Mouse (Mus musculus): Measurements from ENCODE around the gene Atl1. TPM values are rescaled to one million over a fixed set of nuclear protein-coding genes. Genes with fewer than 3 reads are reported as not detected.

The Atl1 gene
- total and polyA plus RNA-seq, 3 experiments = 0.50 to 1.0 TPM; not detected in 1

DNA sequence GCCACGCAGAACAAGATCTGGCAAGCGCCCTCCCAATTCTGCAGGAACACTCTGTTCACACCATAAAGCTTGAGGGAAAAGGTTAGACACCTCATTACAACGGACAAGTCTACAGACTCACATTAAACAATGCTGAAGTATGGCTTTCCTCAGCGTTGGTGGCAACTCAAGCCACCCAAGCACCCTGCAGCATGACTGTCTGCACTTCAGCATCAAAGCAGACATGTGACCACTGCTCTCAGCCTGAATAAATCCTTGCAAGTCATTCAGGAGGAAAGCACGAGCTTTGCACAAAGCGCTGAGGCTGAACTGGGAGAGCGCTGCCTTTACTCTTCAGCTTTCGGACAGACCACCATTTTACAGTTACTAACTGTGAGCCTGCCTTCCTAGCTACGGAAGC is 40.1 kb upstream of the Atl1 start:
- no peaks in the 10 kb centered on the region for H3K27me3 ChIP-seq (ENCODE audit: control insufficient read depth in 1 of 2, insufficient read depth in 2 of 2, low read length in 2 of 2)
- H3K36me3 ChIP-seq (ENCODE audit: control insufficient read depth in 1 of 2, insufficient read depth in 2 of 2, low read length in 2 of 2) = peaks cover 1 to 3% of the 10 kb centered on the region in 2 experiments; a peak in 3 of 4 replicates
- H3K79me2 ChIP-seq (ENCODE audit: control insufficient read depth, insufficient read depth, low read length, poor library complexity) = no peaks in the 10 kb centered on the region

DNA sequence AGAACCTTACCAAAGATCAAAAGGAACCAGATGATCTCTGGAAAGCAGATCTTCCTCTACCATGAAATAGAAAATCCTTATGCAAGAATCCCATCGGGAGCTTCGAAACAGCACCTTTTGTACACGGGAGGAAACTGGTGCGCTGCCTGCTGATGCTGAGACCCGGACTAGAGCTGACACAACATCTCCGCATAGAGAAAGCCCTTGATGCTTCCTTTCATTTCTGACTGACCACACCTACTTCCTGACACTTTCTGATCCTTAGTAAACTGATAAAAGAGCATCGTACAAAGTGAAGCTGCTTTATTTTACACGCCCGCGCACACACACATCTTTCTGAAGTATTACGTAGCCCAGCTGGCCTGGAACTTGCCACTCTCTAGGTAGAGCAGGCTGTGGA is 39.0 kb upstream of the Atl1 start:
- DNase-seq (ENCODE audit: low read depth, low spot score) = peak; percentile 21
- TF ChIP-seq USF1 (IDR thresholded peaks at IDR 0.05; ENCODE audit: low read depth, low read length) = no peak
- TF ChIP-seq ZC3H11A (IDR thresholded peaks at IDR 0.05; ENCODE audit: low read depth, low read length) = no peak
- no peak for TF ChIP-seq ZKSCAN1 (IDR thresholded peaks at IDR 0.05; ENCODE audit: low read depth, low read length)
- no peak for TF ChIP-seq POLR2AphosphoS2 (IDR thresholded peaks at IDR 0.05; ENCODE audit: low read length)
- TF ChIP-seq MEF2A (IDR thresholded peaks at IDR 0.05; ENCODE audit: extremely low read depth, insufficient replicate concordance, low read depth, low read length, poor library complexity, severe bottlenecking) = no peak
- H3K27me3 ChIP-seq (ENCODE audit: control insufficient read depth in 1 of 2, insufficient read depth in 2 of 2, low read length in 2 of 2) = no peaks in the 10 kb centered on the region
- H3K36me3 ChIP-seq (ENCODE audit: control insufficient read depth in 1 of 2, insufficient read depth in 2 of 2, low read length in 2 of 2) = peaks cover 0 to 3% of the 10 kb centered on the region in 2 experiments; a peak in 2 of 4 replicates
- no peaks in the 10 kb centered on the region for H3K9me3 ChIP-seq (replicated peaks; ENCODE audit: insufficient read depth, low read length)
- H3K27ac ChIP-seq (ENCODE audit: control insufficient read depth, low read depth, low read length) = no peak overlapping the region
- H3K79me2 ChIP-seq (ENCODE audit: control insufficient read depth, insufficient read depth, low read length, poor library complexity) = 0 out of 2 replicates have a peak, but pooled peaks cover 3% of the 10 kb centered on the region
- peaks cover 5 to 7% of the 10 kb centered on the region in 2 experiments for H3K4me1 ChIP-seq (ENCODE audit: control insufficient read depth in 1 of 2, insufficient read depth in 2 of 2, low read length in 2 of 2)
- no peak overlapping the region for H3K4me3 ChIP-seq (ENCODE audit: control insufficient read depth in 1 of 2, insufficient read depth in 1 of 2, low read depth in 2 of 2, low read length in 2 of 2)
- H3K9ac ChIP-seq (ENCODE audit: control insufficient read depth, low read depth, low read length, poor library complexity, severe bottlenecking) = no peak overlapping the region; the same call in 1 of the 2 replicates

More for the DNA sequence above, 40.1 kb upstream of the Atl1 start:
- TF ChIP-seq ZNF384 (IDR thresholded peaks at IDR 0.05; ENCODE audit: low read depth, low read length) (no peak), MXI1 (IDR thresholded peaks at IDR 0.05; ENCODE audit: low read depth, low read length) (no peak), TBP (IDR thresholded peaks at IDR 0.05; ENCODE audit: low read depth, low read length) (no peak), RCOR1 (IDR thresholded peaks at IDR 0.05; ENCODE audit: low read depth, low read length) (no peak), USF1 (IDR thresholded peaks at IDR 0.05; ENCODE audit: low read depth, low read length) (no peak), SMC3 (IDR thresholded peaks at IDR 0.05; ENCODE audit: low read depth, low read length) (no peak), MAZ (IDR thresholded peaks at IDR 0.05; ENCODE audit: low read depth, low read length) (no peak), GATA1 (IDR thresholded peaks at IDR 0.05; ENCODE audit: low read depth, low read length) (no peak), MYC (IDR thresholded peaks at IDR 0.05; ENCODE audit: low read depth, low read length) (no peak), NRF1 (IDR thresholded peaks at IDR 0.05; ENCODE audit: insufficient read depth, low read depth, low read length, poor library complexity, severe bottlenecking) (no peak), GABPA (IDR thresholded peaks at IDR 0.05; ENCODE audit: low read depth, low read length) (no peak), CHD2 (IDR thresholded peaks at IDR 0.05; ENCODE audit: low read length) (no peak), POLR2AphosphoS2 (IDR thresholded peaks at IDR 0.05; ENCODE audit: low read length) (no peak), E2F4 (IDR thresholded peaks at IDR 0.05; ENCODE audit: borderline replicate concordance, low read depth, low read length) (no peak), NELFE (IDR thresholded peaks at IDR 0.05; ENCODE audit: low read depth, low read length) (no peak), BHLHE40 (IDR thresholded peaks at IDR 0.05; ENCODE audit: borderline replicate concordance, low read depth, low read length) (no peak), ETS1 (IDR thresholded peaks at IDR 0.05; ENCODE audit: low read depth, low read length) (no peak), RAD21 (IDR thresholded peaks at IDR 0.05; ENCODE audit: low read depth, low read length) (no peak)
- no peak for DNase-seq (ENCODE audit: low read depth, low spot score)
- peaks cover 4 to 5% of the 10 kb centered on the region in 2 experiments; a peak in 3 of 4 replicates for H3K4me1 ChIP-seq (ENCODE audit: control insufficient read depth in 1 of 2, insufficient read depth in 2 of 2, low read length in 2 of 2)
- no peaks in the 10 kb centered on the region for H3K9me3 ChIP-seq (replicated peaks; ENCODE audit: insufficient read depth, low read length)
- no peak overlapping the region for H3K4me3 ChIP-seq (ENCODE audit: control insufficient read depth in 1 of 2, insufficient read depth in 1 of 2, low read depth in 2 of 2, low read length in 2 of 2)
- no peak overlapping the region for H3K9ac ChIP-seq (ENCODE audit: control insufficient read depth, low read depth, low read length, poor library complexity, severe bottlenecking)
- no peak overlapping the region for H3K27ac ChIP-seq (ENCODE audit: control insufficient read depth, low read depth, low read length)
